Mouse (Mus musculus): ENCODE results near the gene Dync1i1.

The Dync1i1 gene

GRCm38 (mm10) chr6:6075940-6076447, 350.6 kb downstream of the Dync1i1 start:
- no peak for DNase-seq

- no peak for DNase-seq
Measured at GRCm38 (mm10) chr6:6077234-6077633, 351.8 kb downstream of the Dync1i1 start.

Measured in right cerebral cortex, postnatal 14 days (tissue).